Mouse (Mus musculus): Measurements from ENCODE around the gene Fam50b.

DNA sequence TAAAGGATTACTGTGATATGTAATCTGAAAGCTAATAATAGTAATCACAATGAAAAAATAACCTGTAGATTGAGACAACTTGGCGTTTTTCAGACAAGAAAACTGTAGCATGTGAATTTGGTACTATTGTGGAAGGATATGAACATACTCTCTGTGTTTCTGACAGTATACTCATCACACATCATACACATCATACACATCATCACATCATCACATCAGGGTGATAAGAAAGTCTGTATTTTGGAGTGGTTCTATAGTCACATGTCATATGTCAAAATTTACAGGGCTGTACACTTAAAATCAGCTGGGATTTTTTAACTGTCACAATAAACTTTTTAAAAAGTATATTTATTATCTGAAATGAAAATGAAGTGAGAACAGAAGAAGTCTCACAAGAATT, 30.9 kb upstream of the Fam50b start:
- no peak for TF ChIP-seq CTCF (IDR thresholded peaks at IDR 0.05; ENCODE audit: insufficient read depth, low read length)
- no peak for TF ChIP-seq POLR2A (IDR thresholded peaks at IDR 0.05; ENCODE audit: borderline replicate concordance, extremely low read depth, low read depth, low read length)

Measured in lung, adult 2 months (tissue).